Mouse (Mus musculus) adrenal gland, adult 2 months (tissue): ENCODE results near the gene Ptprk. TPM values are rescaled to one million over a fixed set of nuclear protein-coding genes. Genes with fewer than 3 reads are reported as not detected.

ENCODE experiments used
- DNase-seq: peaks from one replicate; pipeline ENCODE4 v3.0.0; 2021
- polyA plus RNA-seq: library from polyadenylated mRNA; depleted of rRNA; stranded (reverse); fragments of >200 nt; gene quantifications from 2 replicates; pipeline ENCODE4 v1.2.3, GENCODE M21; 2012
- total RNA-seq, 2 experiments: library from RNA; stranded (reverse); gene quantifications; 2 replicates each; pipeline ENCODE4 v1.2.3; 2021

The Ptprk gene
- total and polyA plus RNA-seq, 3 experiments, result 4.4 to 21.4 (median 10.4) TPM

GRCm38 (mm10) chr10:28550549-28550948, 475.9 kb downstream of the Ptprk start:
- no peak for DNase-seq

GRCm38 (mm10) chr10:28552068-28552467, 477.4 kb downstream of the Ptprk start:
- DNase-seq, result no peak

GRCm38 (mm10) chr10:28564110-28564674, 489.6 kb downstream of the Ptprk start:
- DNase-seq, result no peak

GRCm38 (mm10) chr10:28566378-28566777, 491.8 kb downstream of the Ptprk start:
- no peak for DNase-seq

GRCm38 (mm10) chr10:28566828-28567227, 492.2 kb downstream of the Ptprk start:
- DNase-seq, result no peak

GRCm38 (mm10) chr10:28567441-28567840, 492.8 kb downstream of the Ptprk start:
- DNase-seq, result no peak

GRCm38 (mm10) chr10:28568047-28568446, 493.4 kb downstream of the Ptprk start:
- no peak for DNase-seq

GRCm38 (mm10) chr10:28579596-28579995, 505.0 kb downstream of the Ptprk start:
- no peak for DNase-seq

GRCm38 (mm10) chr10:28586565-28587138, 512.0 kb downstream of the Ptprk start:
- no peak for DNase-seq

- no peak for DNase-seq
Measured at GRCm38 (mm10) chr10:28588401-28588800, 513.8 kb downstream of the Ptprk start.

GRCm38 (mm10) chr10:28590822-28591221, 516.2 kb downstream of the Ptprk start:
- DNase-seq, result no peak

GRCm38 (mm10) chr10:28593566-28594292, 519.1 kb downstream of the Ptprk start:
- no peak for DNase-seq

GRCm38 (mm10) chr10:28596897-28597296, 522.3 kb downstream of the Ptprk start:
- DNase-seq, result no peak

GRCm38 (mm10) chr10:28609136-28609535, 534.5 kb downstream of the Ptprk start:
- DNase-seq, result no peak

GRCm38 (mm10) chr10:28614396-28614795, 539.8 kb downstream of the Ptprk start:
- no peak for DNase-seq

- DNase-seq, result no peak
Measured at GRCm38 (mm10) chr10:28617203-28617602, 542.6 kb downstream of the Ptprk start.

GRCm38 (mm10) chr10:28618002-28618401, 543.4 kb downstream of the Ptprk start:
- no peak for DNase-seq

- no peak for DNase-seq
Measured at GRCm38 (mm10) chr10:28619415-28619814, 544.8 kb downstream of the Ptprk start.

- DNase-seq, result no peak
Measured at GRCm38 (mm10) chr10:28636096-28636495, 561.5 kb downstream of the Ptprk start.

- no peak for DNase-seq
Measured at GRCm38 (mm10) chr10:28641887-28642286, 567.3 kb downstream of the Ptprk start.
